Mouse (Mus musculus) neural tube, embryonic 13.5 days (tissue): ENCODE measurements around the gene Krcc1. TPM values are rescaled to one million over a fixed set of nuclear protein-coding genes. Genes with fewer than 3 reads are reported as not detected.

Experiments used
- microRNA-seq: library from miRNA; unstranded; fragments of <30 nt; microRNA quantifications from one replicate; pipeline ENCODE4, GENCODE M21; 2016
- polyA plus RNA-seq: library from polyadenylated mRNA; unstranded; fragments of >200 nt; fragmentation: Nextera tagmentation; extraction: Ambion mirVana; gene quantifications from 2 replicates; pipeline ENCODE4 v1.2.1, GENCODE M21; 2015

Gene Krcc1
- polyA plus RNA-seq, 1 experiment from 2014 or later = 24.0 TPM

Small RNA genes lying within 50 kb of the gene (microRNA-seq; reads per million reads assigned to microRNA genes)
- gene Mir8112 = 21.5 reads per million, percentile 35 among the genes with 10 or more reads in this experiment

Other genes starting within 250 kb of the Krcc1 start
- gene Thnsl2, start 127.2 kb upstream of the Krcc1 start, polyA plus RNA-seq = 4.5 and 4.9 TPM in 2 replicates
- gene Fabp1, start 71.8 kb upstream of the Krcc1 start, polyA plus RNA-seq = 0.52 TPM in 1 of 2 replicates, not detected in the other
- 1.2 and 1.7 TPM in 2 replicates for gene Smyd1, start 50.6 kb downstream of the Krcc1 start, polyA plus RNA-seq
- not detected in 2 replicates for gene Cd8b1, start 51.1 kb downstream of the Krcc1 start, polyA plus RNA-seq
- gene Cd8a, start 101.8 kb downstream of the Krcc1 start, polyA plus RNA-seq = not detected in 2 replicates
- 9.4 and 10.9 TPM in 2 replicates for gene Rmnd5a, start 169.0 kb downstream of the Krcc1 start, polyA plus RNA-seq
- 24.3 and 26.7 TPM in 2 replicates for gene Rnf103, start 222.2 kb downstream of the Krcc1 start, polyA plus RNA-seq